Mouse (Mus musculus): ENCODE measurements around the gene Tas2r119. TPM values are rescaled to one million over a fixed set of nuclear protein-coding genes. Genes with fewer than 3 reads are reported as not detected.

The Tas2r119 gene
- total RNA-seq (2021), result not detected
- long read RNA-seq, experiment 1, result 0 reads
- long read RNA-seq, experiment 2, result 0 reads

GRCm38 (mm10) chr15:32176989-32177388, at the start of gene Tas2r119:
Tas2r119 (plus strand) TSS chr15:32177289.
- no peak for TF ChIP-seq CTCF (IDR thresholded peaks at IDR 0.05)
- H3K27ac ChIP-seq, result no peak within 1 kb of the TSS
- H3K4me3 ChIP-seq, result no peak within 1 kb of the TSS
- DNase-seq, result no peak
- intact Hi-C loops (cut with DNase I), result no loop called here

GRCm38 (mm10) chr15:32132315-32132714, 44.8 kb upstream of the Tas2r119 start:
- Histone ChIP-seq H3K4me3 (no peak overlapping the region), H3K27ac (no peak overlapping the region)
- no peak for TF ChIP-seq CTCF (IDR thresholded peaks at IDR 0.05)
- DNase-seq, result no peak
- intact Hi-C loops (cut with DNase I), result no loop called here

GRCm38 (mm10) chr15:32141657-32142056, 35.4 kb upstream of the Tas2r119 start:
- TF ChIP-seq CTCF (IDR thresholded peaks at IDR 0.05), result no peak
- no peak for DNase-seq
- intact Hi-C loops (cut with DNase I), result no loop called here
- H3K4me3 ChIP-seq, result no peak overlapping the region
- H3K27ac ChIP-seq, result no peak overlapping the region

GRCm38 (mm10) chr15:32144269-32144668, 32.8 kb upstream of the Tas2r119 start:
- Histone ChIP-seq H3K4me3 (no peak overlapping the region), H3K27ac (no peak overlapping the region)
- no peak for DNase-seq
- TF ChIP-seq CTCF (IDR thresholded peaks at IDR 0.05), result no peak
- intact Hi-C loops (cut with DNase I), result no loop called here

- Histone ChIP-seq H3K27ac (no peak overlapping the region), H3K4me3 (no peak overlapping the region)
- intact Hi-C loops (cut with DNase I), result no loop called here
- TF ChIP-seq CTCF (IDR thresholded peaks at IDR 0.05), result no peak
- DNase-seq, result no peak
Measured at GRCm38 (mm10) chr15:32153404-32153803, 23.7 kb upstream of the Tas2r119 start.

GRCm38 (mm10) chr15:32153857-32154449, 23.1 kb upstream of the Tas2r119 start:
- no peak overlapping the region for H3K4me3 ChIP-seq
- intact Hi-C loops (cut with DNase I), result no loop called here
- H3K27ac ChIP-seq, result no peak overlapping the region
- no peak for DNase-seq
- TF ChIP-seq CTCF (IDR thresholded peaks at IDR 0.05), result no peak

GRCm38 (mm10) chr15:32156126-32156525, 21.0 kb upstream of the Tas2r119 start:
- intact Hi-C loops (cut with DNase I), result no loop called here
- no peak for DNase-seq
- no peak for TF ChIP-seq CTCF (IDR thresholded peaks at IDR 0.05)
- Histone ChIP-seq H3K27ac (no peak overlapping the region), H3K4me3 (no peak overlapping the region)

GRCm38 (mm10) chr15:32160281-32160680, 16.8 kb upstream of the Tas2r119 start:
- H3K4me3 ChIP-seq, result no peak overlapping the region
- TF ChIP-seq CTCF (IDR thresholded peaks at IDR 0.05), result no peak
- DNase-seq, result no peak
- H3K27ac ChIP-seq, result no peak overlapping the region
- intact Hi-C loops (cut with DNase I), result no loop called here

- no peak overlapping the region for H3K4me3 ChIP-seq
- TF ChIP-seq CTCF (IDR thresholded peaks at IDR 0.05), result no peak
- DNase-seq, result no peak
- H3K27ac ChIP-seq, result no peak overlapping the region
- intact Hi-C loops (cut with DNase I), result no loop called here
Measured at GRCm38 (mm10) chr15:32171764-32172163, 5.3 kb upstream of the Tas2r119 start.

GRCm38 (mm10) chr15:32172175-32172987, 4.7 kb upstream of the Tas2r119 start:
- no peak for TF ChIP-seq CTCF (IDR thresholded peaks at IDR 0.05)
- H3K4me3 ChIP-seq, result no peak overlapping the region
- intact Hi-C loops (cut with DNase I), result no loop called here
- no peak for DNase-seq
- H3K27ac ChIP-seq, result no peak overlapping the region

- Histone ChIP-seq H3K27ac (no peak overlapping the region), H3K4me3 (no peak overlapping the region)
- no peak for DNase-seq
- intact Hi-C loops (cut with DNase I), result no loop called here
- no peak for TF ChIP-seq CTCF (IDR thresholded peaks at IDR 0.05)
Measured at GRCm38 (mm10) chr15:32172988-32173329, 4.1 kb upstream of the Tas2r119 start.

GRCm38 (mm10) chr15:32180010-32180725, 3.1 kb downstream of the Tas2r119 start:
- no peak for DNase-seq
- Histone ChIP-seq H3K27ac (no peak overlapping the region), H3K4me3 (no peak overlapping the region)
- no peak for TF ChIP-seq CTCF (IDR thresholded peaks at IDR 0.05)
- intact Hi-C loops (cut with DNase I), result no loop called here

GRCm38 (mm10) chr15:32182026-32182425, 4.9 kb downstream of the Tas2r119 start:
- TF ChIP-seq CTCF (IDR thresholded peaks at IDR 0.05), result no peak
- no peak overlapping the region for H3K4me3 ChIP-seq
- no peak overlapping the region for H3K27ac ChIP-seq
- DNase-seq, result no peak
- intact Hi-C loops (cut with DNase I), result no loop called here
